Mouse (Mus musculus): Measurements from ENCODE around the gene BC030870.

DNA sequence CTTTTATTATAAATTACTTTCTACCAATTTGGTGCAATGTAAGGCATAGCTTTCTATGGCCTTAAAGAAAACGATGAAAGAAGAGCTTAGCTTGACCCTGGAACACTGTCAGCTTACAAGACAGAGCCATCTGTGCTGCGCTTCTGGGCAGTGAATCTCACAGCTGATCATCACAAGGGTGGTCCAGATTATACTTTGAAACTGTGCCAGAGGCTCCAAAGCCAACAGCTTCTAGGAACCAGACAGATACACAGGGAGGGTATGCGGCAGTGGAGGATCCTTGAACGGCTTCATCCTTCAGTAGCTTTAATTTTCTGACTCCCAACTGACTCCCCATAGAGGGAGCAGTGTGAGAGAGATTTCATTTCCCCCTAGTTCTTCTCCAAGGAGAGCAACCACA is 28.5 kb upstream of the BC030870 start:
- TF ChIP-seq EP300 (IDR thresholded peaks at IDR 0.05; ENCODE audit: insufficient read depth, low read depth, low read length) (no peak), POLR2A (IDR thresholded peaks at IDR 0.05; ENCODE audit: insufficient read depth, low read depth, low read length) (no peak), CTCF (IDR thresholded peaks at IDR 0.05) (no peak)

All from heart, adult 2 months (tissue).